Mouse (Mus musculus) MEL (cell line): ENCODE data around the gene Rps6kb2. TPM values are rescaled to one million over a fixed set of nuclear protein-coding genes. Genes with fewer than 3 reads are reported as not detected.
A peak's percentile ranks its signal among the peaks of the same experiment; 100 is the strongest.

Experiments
- DNase-seq: peaks from one replicate; pipeline ENCODE4 v3.0.0; 2011; ENCODE audit warnings: low read depth, low spot score
- H3K27ac ChIP-seq: 2 replicates; pipeline ENCODE4 v1.5.1; 2012; ENCODE audit warnings: low read depth, mild to moderate bottlenecking, control low read depth, low read length, moderate library complexity; ENCODE audit not compliant: control insufficient read depth
- H3K27me3 ChIP-seq, 2 experiments: fragments of 150-350 bp in 1 of 2; sonication (generic) in 1 of 2; 2 replicates each; pipeline ENCODE4 v1.6.1; 2012; ENCODE audit warnings: low read length in 2 of 2, mild to moderate bottlenecking in 2 of 2, improper control_type of control experiment in 1 of 2, moderate library complexity in 1 of 2; ENCODE audit not compliant: insufficient read depth in 2 of 2, control insufficient read depth in 1 of 2
- H3K36me3 ChIP-seq, 2 experiments: 2 replicates each; pipeline ENCODE4 v1.6.1; 2012 to 2014; ENCODE audit warnings: low read length in 2 of 2, improper control_type of control experiment in 1 of 2, inconsistent platforms in 1 of 2, mild to moderate bottlenecking in 1 of 2; ENCODE audit not compliant: insufficient read depth in 2 of 2, control insufficient read depth in 1 of 2
- H3K4me1 ChIP-seq, 2 experiments: fragments of 150-350 bp in 1 of 2; sonication (generic) in 1 of 2; 2 replicates each; pipeline ENCODE4 v1.6.1; 2012; ENCODE audit warnings: low read length in 2 of 2, improper control_type of control experiment in 1 of 2, mild to moderate bottlenecking in 1 of 2; ENCODE audit not compliant: insufficient read depth in 2 of 2, control insufficient read depth in 1 of 2
- H3K4me3 ChIP-seq, 2 experiments: fragments of 150-350 bp in 1 of 2; sonication (generic) in 1 of 2; 2 replicates each; pipeline ENCODE4 v1.5.1; 2012; ENCODE audit warnings: low read depth in 2 of 2, low read length in 2 of 2, mild to moderate bottlenecking in 2 of 2, moderate library complexity in 2 of 2, control low read depth in 1 of 2, improper control_type of control experiment in 1 of 2; ENCODE audit not compliant: control insufficient read depth in 1 of 2, insufficient read depth in 1 of 2
- H3K79me2 ChIP-seq: 2 replicates; pipeline ENCODE4 v1.6.1; 2012; ENCODE audit warnings: mild to moderate bottlenecking, low read length, moderate library complexity; ENCODE audit not compliant: control insufficient read depth, poor library complexity, insufficient read depth
- H3K9ac ChIP-seq: 2 replicates; pipeline ENCODE4 v1.6.1; 2012; ENCODE audit warnings: low read depth, mild to moderate bottlenecking, control low read depth, low read length, moderate library complexity; ENCODE audit not compliant: control insufficient read depth, poor library complexity, severe bottlenecking
- H3K9me3 ChIP-seq: fragments of 150-350 bp; sonication (generic); replicated peaks from 2 replicates; pipeline ENCODE4 v1.6.1; 2012; ENCODE audit warnings: mild to moderate bottlenecking, low read length, improper control_type of control experiment, moderate library complexity; ENCODE audit not compliant: insufficient read depth
- CHD2 ChIP-seq: IDR thresholded peaks from 2 replicates; pipeline ENCODE4 v1.6.1; 2011; ENCODE audit warnings: low read length, improper control_type of control experiment
- CTCF ChIP-seq, 3 experiments: IDR thresholded peaks in 2 of 3; conservative IDR thresholded peaks in 1 of 3; 2 replicates each; pipeline ENCODE4 v1.5.1; 2011 to 2012; ENCODE audit warnings: low read length in 3 of 3, low read depth in 2 of 3, mild to moderate bottlenecking in 2 of 3, improper control_type of control experiment in 1 of 3, inconsistent platforms in 1 of 3, mixed read lengths in 1 of 3, moderate library complexity in 1 of 3; ENCODE audit not compliant: control insufficient read depth in 1 of 3, insufficient read depth in 1 of 3, poor library complexity in 1 of 3, severe bottlenecking in 1 of 3
- E2F4 ChIP-seq: IDR thresholded peaks from 2 replicates; pipeline ENCODE4 v1.6.1; 2011; ENCODE audit warnings: low read depth, low read length, improper control_type of control experiment, borderline replicate concordance
- ELF1 ChIP-seq: IDR thresholded peaks from 2 replicates; pipeline ENCODE4 v1.6.1; 2014; ENCODE audit warnings: low read depth, mild to moderate bottlenecking, inconsistent platforms, low read length, improper control_type of control experiment, moderate library complexity
- EP300 ChIP-seq, 2 experiments: IDR thresholded peaks; 2 replicates each; pipeline ENCODE4 v1.6.1; 2011; ENCODE audit warnings: improper control_type of control experiment in 2 of 2, low read length in 2 of 2, low read depth in 1 of 2, mild to moderate bottlenecking in 1 of 2
- GATA1 ChIP-seq: IDR thresholded peaks from 2 replicates; pipeline ENCODE4 v1.6.1; 2011; ENCODE audit warnings: low read depth, low read length, improper control_type of control experiment
- KAT2A ChIP-seq: conservative IDR thresholded peaks from 2 replicates; pipeline ENCODE4 v1.6.1; 2012; ENCODE audit warnings: low read depth, low read length, improper control_type of control experiment, inconsistent platforms
- MAFK ChIP-seq: IDR thresholded peaks from 2 replicates; pipeline ENCODE4 v1.6.1; 2011; ENCODE audit warnings: low read depth, mild to moderate bottlenecking, low read length, improper control_type of control experiment, borderline replicate concordance
- MAZ ChIP-seq: IDR thresholded peaks from 2 replicates; pipeline ENCODE4 v1.6.1; 2012; ENCODE audit warnings: low read depth, mild to moderate bottlenecking, inconsistent platforms, low read length, improper control_type of control experiment
- MEF2A ChIP-seq: IDR thresholded peaks from 2 replicates; pipeline ENCODE4 v1.6.1; 2014; ENCODE audit warnings: low read depth, mild to moderate bottlenecking, inconsistent platforms, low read length, improper control_type of control experiment; ENCODE audit not compliant: poor library complexity, insufficient replicate concordance, severe bottlenecking; ENCODE audit errors: extremely low read depth
- NELFE ChIP-seq: IDR thresholded peaks from 2 replicates; pipeline ENCODE4 v1.6.1; 2011; ENCODE audit warnings: low read depth, low read length, improper control_type of control experiment
- POLR2A ChIP-seq, 2 experiments: IDR thresholded peaks; 2 replicates each; pipeline ENCODE4 v1.6.1; 2011 to 2012; ENCODE audit warnings: low read length in 2 of 2, mild to moderate bottlenecking in 2 of 2, control low read depth in 1 of 2, improper control_type of control experiment in 1 of 2, low read depth in 1 of 2, moderate library complexity in 1 of 2; ENCODE audit not compliant: control insufficient read depth in 1 of 2, insufficient read depth in 1 of 2, poor library complexity in 1 of 2
- POLR2AphosphoS2 ChIP-seq: IDR thresholded peaks from 2 replicates; pipeline ENCODE4 v1.6.1; 2011; ENCODE audit warnings: low read length, improper control_type of control experiment
- RAD21 ChIP-seq: IDR thresholded peaks from 2 replicates; pipeline ENCODE4 v1.6.1; 2011; ENCODE audit warnings: mild to moderate bottlenecking, low read depth, low read length, improper control_type of control experiment
- SIN3A ChIP-seq: IDR thresholded peaks from 2 replicates; pipeline ENCODE4 v1.6.1; 2012; ENCODE audit warnings: low read length, improper control_type of control experiment, inconsistent platforms
- TBP ChIP-seq: IDR thresholded peaks from 2 replicates; pipeline ENCODE4 v1.8.0; 2011; ENCODE audit warnings: low read depth, low read length, improper control_type of control experiment
- TCF12 ChIP-seq: IDR thresholded peaks from 2 replicates; pipeline ENCODE4 v1.6.1; 2014; ENCODE audit warnings: low read depth, mild to moderate bottlenecking, inconsistent platforms, low read length, improper control_type of control experiment, moderate library complexity
- USF1 ChIP-seq: IDR thresholded peaks from 2 replicates; pipeline ENCODE4 v1.6.1; 2014; ENCODE audit warnings: low read depth, mild to moderate bottlenecking, inconsistent platforms, low read length, improper control_type of control experiment, moderate library complexity
- USF2 ChIP-seq, 2 experiments: IDR thresholded peaks; 2 replicates each; pipeline ENCODE4 v1.6.1; 2011 to 2012; ENCODE audit warnings: improper control_type of control experiment in 2 of 2, low read length in 2 of 2, borderline replicate concordance in 1 of 2, inconsistent platforms in 1 of 2, low read depth in 1 of 2, mild to moderate bottlenecking in 1 of 2; ENCODE audit not compliant: insufficient read depth in 1 of 2
- ZMIZ1 ChIP-seq: IDR thresholded peaks from 2 replicates; pipeline ENCODE4 v1.6.1; 2012; ENCODE audit warnings: low read depth, mild to moderate bottlenecking, inconsistent platforms, low read length, improper control_type of control experiment, moderate library complexity
- polyA plus RNA-seq, 2 experiments: library from polyadenylated mRNA; stranded (reverse) in 1 of 2; unstranded in 1 of 2; fragments of >175 nt in 1 of 2; fragments of >200 nt in 1 of 2; gene quantifications; 2 replicates each; pipeline versions ENCODE4 v1.2.1 to v1.2.4; 2012; ENCODE audit warnings: low replicate concordance in 2 of 2, low read depth in 1 of 2; ENCODE audit not compliant: insufficient read length in 2 of 2, insufficient read depth in 1 of 2, missing spikeins in 1 of 2
- total RNA-seq: library from RNA; depleted of rRNA; stranded (reverse); fragments of 300-350 nt; gene quantifications from 2 replicates; pipeline ENCODE4 v1.2.3, GENCODE M21; 2012

The Rps6kb2 gene
- total and polyA plus RNA-seq, 3 experiments, result 8.7 to 19.8 TPM; not detected in 1

- H3K27ac ChIP-seq, result no peak overlapping the region
These were observed 32.9 kb upstream of the Rps6kb2 start for GRCm38 (mm10) chr19:4196048-4196447.

GRCm38 (mm10) chr19:4194776-4195650 is 31.9 kb upstream of the Rps6kb2 start:
- TF ChIP-seq POLR2A (IDR thresholded peaks at IDR 0.05; ENCODE audit: control insufficient read depth in 1 of 2, insufficient read depth in 1 of 2, low read depth in 1 of 2, low read length in 2 of 2, poor library complexity in 1 of 2) (0 out of 4 replicates have a peak, but pooled peaks of 1 of the 2 experiments have one; percentile 36), POLR2AphosphoS2 (peak; percentile 33; the same call in 1 of the 2 replicates), CTCF (IDR thresholded peaks at IDR 0.05 in 2 of 3, conservative IDR thresholded peaks at IDR 0.05 in 1 of 3; ENCODE audit: control insufficient read depth in 1 of 3, insufficient read depth in 1 of 3, low read depth in 2 of 3, low read length in 3 of 3, poor library complexity in 1 of 3, severe bottlenecking in 1 of 3) (no peak), GATA1 (no peak), MAZ (no peak), ZMIZ1 (peak; percentile 56; the same call in 1 of the 2 replicates), CHD2 (no peak), NELFE (no peak), E2F4 (no peak), SIN3A (no peak), RAD21 (no peak), EP300 (IDR thresholded peaks at IDR 0.05; ENCODE audit: low read depth in 1 of 2, low read length in 2 of 2) (no peak), KAT2A (no peak), MAFK (no peak), TCF12 (no peak)
- H3K4me1 ChIP-seq, result peaks cover 6 to 23% of the 10 kb centered on the region in 2 experiments
- no peak overlapping the region for H3K27ac ChIP-seq
- no peaks in the 10 kb centered on the region for H3K27me3 ChIP-seq
- DNase-seq, result no peak
- H3K79me2 ChIP-seq, result peaks cover 29% of the 10 kb centered on the region
- H3K4me3 ChIP-seq, result no peak overlapping the region
- no peaks in the 10 kb centered on the region for H3K9me3 ChIP-seq
- peaks cover 6 to 21% of the 10 kb centered on the region in 2 experiments; a peak in 3 of 4 replicates for H3K36me3 ChIP-seq
- no peak overlapping the region for H3K9ac ChIP-seq

More at GRCm38 (mm10) chr19:4196048-4196447, 32.9 kb upstream of the Rps6kb2 start:
- Histone ChIP-seq H3K79me2 (peaks cover 37% of the 10 kb centered on the region), H3K9ac (no peak overlapping the region), H3K4me1 (peaks cover 6 to 27% of the 10 kb centered on the region in 2 experiments)
- no peak for DNase-seq
- TF ChIP-seq MAZ (no peak), E2F4 (no peak), EP300 (IDR thresholded peaks at IDR 0.05; ENCODE audit: low read depth in 1 of 2, low read length in 2 of 2) (no peak), USF1 (no peak), TBP (no peak), MEF2A (no peak), ELF1 (no peak), USF2 (IDR thresholded peaks at IDR 0.05; ENCODE audit: borderline replicate concordance in 1 of 2, insufficient read depth in 1 of 2, low read depth in 1 of 2, low read length in 2 of 2) (no peak), POLR2AphosphoS2 (no peak), SIN3A (no peak), POLR2A (IDR thresholded peaks at IDR 0.05; ENCODE audit: control insufficient read depth in 1 of 2, insufficient read depth in 1 of 2, low read depth in 1 of 2, low read length in 2 of 2, poor library complexity in 1 of 2) (no peak)
- TF ChIP-seq, all 39 proteins: peak for 0
- H3K9me3 ChIP-seq, result no peaks in the 10 kb centered on the region
- H3K36me3 ChIP-seq, result peaks cover 6 to 23% of the 10 kb centered on the region in 2 experiments; a peak in 3 of 4 replicates
- H3K27me3 ChIP-seq, result no peaks in the 10 kb centered on the region
- no peak overlapping the region for H3K4me3 ChIP-seq
